Mouse (Mus musculus): ENCODE data around the gene Ypel5. TPM values are rescaled to one million over a fixed set of nuclear protein-coding genes. Genes with fewer than 3 reads are reported as not detected.

The Ypel5 gene
- 92.9 and 103 TPM in 2 replicates for polyA plus RNA-seq (2015; fragmentation: Nextera tagmentation; extraction: Ambion mirVana)

DNA sequence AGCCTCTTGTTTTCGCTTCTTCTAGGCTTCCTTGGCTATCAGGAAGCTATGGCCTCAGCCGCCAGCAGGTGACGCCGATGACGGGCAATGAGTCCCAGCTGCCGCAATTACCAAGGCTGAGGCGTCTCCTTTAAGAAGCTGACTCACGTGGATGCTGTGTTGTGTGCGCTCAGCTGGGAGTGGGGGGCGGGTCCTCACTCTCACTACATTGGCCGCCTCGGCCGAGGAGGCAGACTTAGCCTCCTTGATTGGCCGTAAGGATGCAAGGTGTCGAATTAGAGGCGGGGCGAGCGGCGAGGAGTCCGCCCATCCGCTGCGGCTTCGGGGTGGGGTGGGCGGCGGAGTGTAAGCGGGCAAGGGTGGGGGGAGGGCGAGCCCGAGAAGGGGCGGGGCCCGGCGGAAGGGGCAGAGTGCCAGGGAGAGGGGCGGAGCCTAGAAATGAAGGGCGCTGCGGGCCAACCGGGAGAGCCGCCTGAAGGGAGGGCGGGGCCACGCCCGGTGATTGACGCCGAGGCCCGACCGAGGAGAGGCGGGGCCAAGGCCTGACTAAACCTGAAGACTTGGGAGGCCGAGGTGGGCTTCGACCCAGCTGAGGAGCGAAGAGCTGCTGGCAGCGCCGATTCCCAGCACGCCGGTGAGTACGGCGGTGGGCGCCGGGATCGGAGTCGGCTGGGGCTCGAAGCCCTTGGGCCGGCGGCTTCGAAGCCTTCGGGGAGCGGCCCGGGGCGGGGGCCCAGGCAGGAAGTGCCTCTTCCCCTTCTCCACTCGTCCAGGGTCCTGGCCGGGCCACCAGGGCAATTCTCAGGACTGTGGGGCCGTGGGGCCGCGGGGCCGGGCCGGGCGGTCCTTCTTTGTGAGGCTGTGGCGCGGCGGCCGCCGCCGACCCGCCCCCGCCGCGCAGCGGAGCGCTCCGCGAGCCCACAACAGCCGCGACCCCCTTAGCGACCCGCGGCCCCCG, at the start of gene Ypel5:
TSS of gene Ypel5 (plus strand) at position 296 of the 958 bp plus-strand sequence.
- Histone ChIP-seq H3K4me2 (peak within 1 kb of the TSS; percentile 65), H3K9ac (replicated peaks) (peak within 1 kb of the TSS; percentile 73), H3K36me3 (no peaks in the 10 kb centered on the region), H3K4me3 (replicated peaks) (peak within 1 kb of the TSS; percentile 59), H3K27ac (replicated peaks) (peak within 1 kb of the TSS; percentile 95), H3K4me1 (peaks cover 25% of the 10 kb centered on the region), H3K9me3 (replicated peaks) (no peaks in the 10 kb centered on the region), H3K27me3 (replicated peaks) (no peaks in the 10 kb centered on the region)
- ATAC-seq (ENCODE audit: low FRiP score): peak; percentile 97
- WGBS: under 1% methylated on average over 59 of the region's 93 CpGs

DNA sequence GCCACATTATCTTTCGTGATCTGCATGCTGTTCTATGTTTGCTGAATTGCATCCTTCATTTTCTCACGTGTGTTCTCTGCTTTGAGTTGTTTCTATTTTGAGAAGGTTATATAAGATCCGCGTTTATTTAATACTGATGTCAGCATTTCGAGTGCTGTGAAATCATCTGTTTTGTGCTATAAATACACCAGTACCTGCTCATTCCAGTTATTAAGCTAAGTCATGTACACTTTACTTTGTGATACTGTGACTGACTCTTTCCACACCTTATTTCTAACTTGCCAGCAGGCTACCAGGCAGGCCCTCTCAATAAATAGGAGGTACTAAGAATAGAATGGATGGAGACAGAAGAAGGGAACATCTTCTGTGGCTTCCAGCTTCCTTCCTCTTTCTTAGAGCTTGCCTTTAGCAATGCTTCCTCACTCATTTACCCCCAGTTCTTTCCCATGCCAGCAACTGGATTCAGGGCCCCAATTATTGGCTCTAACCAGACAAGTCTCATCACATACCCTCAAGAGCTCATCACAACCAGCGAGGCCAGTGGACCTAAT, 48.3 kb upstream of the Ypel5 start:
- H3K9ac ChIP-seq (replicated peaks): no peak overlapping the region
- ATAC-seq (ENCODE audit: low FRiP score): no peak
- H3K27ac ChIP-seq (replicated peaks): no peak overlapping the region
- no peak overlapping the region for H3K4me3 ChIP-seq (replicated peaks)
- H3K4me1 ChIP-seq: no peaks in the 10 kb centered on the region
- H3K9me3 ChIP-seq (replicated peaks): no peaks in the 10 kb centered on the region
- H3K4me2 ChIP-seq: no peak overlapping the region
- 75% methylated on average over 6 of the region's 6 CpGs for WGBS
- H3K36me3 ChIP-seq: no peaks in the 10 kb centered on the region
- H3K27me3 ChIP-seq (replicated peaks): no peaks in the 10 kb centered on the region; the same call in 1 of the 2 replicates

DNA sequence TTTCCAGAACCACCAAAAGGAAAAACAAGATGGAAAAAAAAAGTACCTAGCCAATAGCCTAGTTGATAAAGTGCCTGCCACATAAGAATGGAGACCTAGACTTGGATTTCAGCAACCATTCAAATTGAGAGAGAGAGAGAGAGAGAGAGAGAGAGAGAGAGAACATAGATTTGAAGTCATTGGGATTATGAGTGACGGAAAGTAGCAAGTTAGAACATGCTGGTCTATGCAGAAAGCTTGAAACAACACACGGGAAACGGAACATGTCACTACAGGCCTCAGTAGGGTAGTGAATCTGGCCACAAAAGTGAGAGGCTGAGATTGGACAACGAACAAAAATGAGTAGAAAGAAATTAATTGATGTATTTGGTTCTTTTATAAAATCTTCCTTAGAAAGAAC, 43.0 kb upstream of the Ypel5 start:
- no peaks in the 10 kb centered on the region for H3K4me1 ChIP-seq
- H3K4me2 ChIP-seq: no peak overlapping the region
- WGBS: 90% methylated on average over 4 of the region's 4 CpGs
- H3K9ac ChIP-seq (replicated peaks): no peak overlapping the region
- no peaks in the 10 kb centered on the region; the same call in 1 of the 2 replicates for H3K27me3 ChIP-seq (replicated peaks)
- no peak overlapping the region for H3K4me3 ChIP-seq (replicated peaks)
- no peak overlapping the region for H3K27ac ChIP-seq (replicated peaks)
- ATAC-seq (ENCODE audit: low FRiP score): no peak
- H3K9me3 ChIP-seq (replicated peaks): no peaks in the 10 kb centered on the region
- H3K36me3 ChIP-seq: no peaks in the 10 kb centered on the region

DNA sequence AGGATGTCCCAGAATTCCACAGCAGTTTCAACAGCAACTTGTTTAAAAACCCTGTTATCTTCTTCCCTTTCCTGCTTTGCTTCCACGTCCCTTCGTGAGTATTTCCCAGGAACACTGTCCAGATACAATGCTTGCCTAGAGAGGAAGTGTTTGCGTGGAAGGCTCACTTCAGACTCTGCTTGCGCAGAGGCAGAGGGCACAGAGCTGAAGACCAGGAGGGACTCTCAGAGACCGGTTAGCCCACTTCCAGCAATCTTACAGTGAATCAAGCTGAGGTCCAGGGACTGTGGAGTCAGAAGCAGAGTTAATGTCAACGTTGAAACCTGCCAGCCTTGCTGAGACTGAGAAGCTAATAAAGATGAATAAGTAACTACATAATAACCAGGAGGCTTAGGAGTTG, 41.6 kb upstream of the Ypel5 start:
- no peaks in the 10 kb centered on the region for H3K4me1 ChIP-seq
- H3K27ac ChIP-seq (replicated peaks): no peak overlapping the region
- no peak overlapping the region for H3K4me3 ChIP-seq (replicated peaks)
- no peaks in the 10 kb centered on the region for H3K36me3 ChIP-seq
- no peak overlapping the region for H3K4me2 ChIP-seq
- H3K27me3 ChIP-seq (replicated peaks): no peaks in the 10 kb centered on the region; the same call in 1 of the 2 replicates
- H3K9ac ChIP-seq (replicated peaks): no peak overlapping the region
- ATAC-seq (ENCODE audit: low FRiP score): no peak
- 73% methylated on average over 6 of the region's 6 CpGs for WGBS
- H3K9me3 ChIP-seq (replicated peaks): no peaks in the 10 kb centered on the region

DNA sequence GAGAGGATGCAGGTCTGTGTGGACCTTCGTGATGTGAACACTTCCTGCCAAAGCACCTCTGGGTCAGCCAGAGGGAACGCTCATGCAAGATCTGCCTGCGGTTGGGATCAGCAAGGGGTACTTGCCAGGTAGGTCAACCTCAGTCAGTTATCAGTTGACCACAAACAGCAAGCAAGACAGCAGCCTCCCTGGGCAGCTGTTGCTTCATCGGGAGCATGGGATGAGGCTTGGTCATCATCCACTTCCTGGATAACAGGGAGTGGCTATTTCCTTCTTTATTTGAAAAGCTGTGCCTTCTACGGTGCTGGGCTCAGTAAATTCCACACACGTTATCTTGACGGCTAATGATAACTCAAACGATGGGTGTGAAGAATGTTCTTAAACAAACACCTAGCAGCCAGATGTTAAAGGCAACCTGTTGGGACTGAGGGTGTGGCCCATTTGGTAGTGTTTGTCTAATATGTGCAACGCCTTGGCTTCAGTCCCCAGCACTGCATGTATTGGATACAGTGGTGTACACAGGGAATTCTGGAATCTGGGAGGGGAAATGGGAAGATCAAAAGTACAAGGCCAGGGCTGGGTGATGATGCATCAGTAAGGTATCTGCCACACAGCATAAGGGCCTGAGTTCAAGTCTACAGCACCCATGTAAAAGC, 40.7 kb upstream of the Ypel5 start:
- WGBS: 81% methylated on average over 9 of the region's 9 CpGs

DNA sequence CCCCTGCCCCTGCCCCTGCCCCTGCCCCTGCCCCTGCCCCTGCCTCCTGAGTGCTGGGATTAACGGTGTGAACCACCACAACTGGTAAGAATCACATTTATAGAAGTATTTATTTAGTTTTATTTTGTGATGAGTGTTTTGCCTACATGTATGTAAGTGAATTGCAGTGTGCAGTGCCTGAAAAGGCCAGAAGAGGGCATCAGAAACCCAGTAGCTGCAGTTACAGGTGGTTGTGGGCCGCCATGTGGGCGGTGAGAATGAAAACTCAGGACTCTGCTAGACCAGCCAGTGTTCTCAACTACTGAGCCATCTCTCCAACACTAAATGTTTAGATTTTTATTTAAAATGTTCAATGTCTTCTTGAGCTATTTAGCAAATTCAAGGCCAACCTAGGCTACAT, 39.7 kb upstream of the Ypel5 start:
- WGBS: 90% methylated on average over 3 of the region's 3 CpGs
- no peak overlapping the region for H3K4me3 ChIP-seq (replicated peaks)
- no peak overlapping the region for H3K27ac ChIP-seq (replicated peaks)
- no peak overlapping the region for H3K4me2 ChIP-seq
- H3K4me1 ChIP-seq: no peaks in the 10 kb centered on the region
- H3K9me3 ChIP-seq (replicated peaks): no peaks in the 10 kb centered on the region
- H3K27me3 ChIP-seq (replicated peaks): no peaks in the 10 kb centered on the region; the same call in 1 of the 2 replicates
- no peak overlapping the region for H3K9ac ChIP-seq (replicated peaks)
- no peaks in the 10 kb centered on the region for H3K36me3 ChIP-seq
- no peak for ATAC-seq (ENCODE audit: low FRiP score)

More for the DNA sequence above, 40.7 kb upstream of the Ypel5 start:
- no peaks in the 10 kb centered on the region for H3K9me3 ChIP-seq (replicated peaks)
- H3K9ac ChIP-seq (replicated peaks): no peak overlapping the region
- no peak overlapping the region for H3K4me3 ChIP-seq (replicated peaks)
- no peak overlapping the region for H3K4me2 ChIP-seq
- H3K27ac ChIP-seq (replicated peaks): no peak overlapping the region
- no peak for ATAC-seq (ENCODE audit: low FRiP score)
- H3K36me3 ChIP-seq: no peaks in the 10 kb centered on the region
- H3K4me1 ChIP-seq: no peaks in the 10 kb centered on the region
- no peaks in the 10 kb centered on the region; the same call in 1 of the 2 replicates for H3K27me3 ChIP-seq (replicated peaks)

DNA sequence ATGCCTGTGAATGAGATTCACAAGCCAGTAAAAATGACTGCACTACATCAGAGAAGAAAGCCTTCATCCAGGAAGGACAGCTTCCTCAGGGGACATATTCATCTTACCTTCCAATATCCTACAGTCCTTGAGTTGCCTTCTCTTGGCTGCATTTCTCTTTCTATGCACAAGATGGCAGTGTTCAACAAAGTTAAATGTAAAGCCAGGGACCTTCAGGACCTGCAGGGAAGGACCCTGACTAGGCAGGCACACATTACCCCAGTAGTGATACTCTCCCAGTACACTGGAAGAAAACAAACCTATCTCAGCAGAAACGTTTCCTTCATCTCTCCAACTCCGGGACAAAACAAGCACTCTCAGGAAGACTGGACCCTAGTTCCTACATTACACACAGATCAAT, 38.4 kb upstream of the Ypel5 start:
- 32% methylated on average over 2 of the region's 2 CpGs for WGBS
- Histone ChIP-seq H3K4me3 (replicated peaks) (no peak overlapping the region), H3K9ac (replicated peaks) (no peak overlapping the region), H3K27me3 (replicated peaks) (no peaks in the 10 kb centered on the region; the same call in 1 of the 2 replicates), H3K36me3 (no peaks in the 10 kb centered on the region), H3K4me1 (no peaks in the 10 kb centered on the region), H3K9me3 (replicated peaks) (no peaks in the 10 kb centered on the region), H3K27ac (replicated peaks) (no peak overlapping the region), H3K4me2 (no peak overlapping the region)
- ATAC-seq (ENCODE audit: low FRiP score): peak; percentile 59

DNA sequence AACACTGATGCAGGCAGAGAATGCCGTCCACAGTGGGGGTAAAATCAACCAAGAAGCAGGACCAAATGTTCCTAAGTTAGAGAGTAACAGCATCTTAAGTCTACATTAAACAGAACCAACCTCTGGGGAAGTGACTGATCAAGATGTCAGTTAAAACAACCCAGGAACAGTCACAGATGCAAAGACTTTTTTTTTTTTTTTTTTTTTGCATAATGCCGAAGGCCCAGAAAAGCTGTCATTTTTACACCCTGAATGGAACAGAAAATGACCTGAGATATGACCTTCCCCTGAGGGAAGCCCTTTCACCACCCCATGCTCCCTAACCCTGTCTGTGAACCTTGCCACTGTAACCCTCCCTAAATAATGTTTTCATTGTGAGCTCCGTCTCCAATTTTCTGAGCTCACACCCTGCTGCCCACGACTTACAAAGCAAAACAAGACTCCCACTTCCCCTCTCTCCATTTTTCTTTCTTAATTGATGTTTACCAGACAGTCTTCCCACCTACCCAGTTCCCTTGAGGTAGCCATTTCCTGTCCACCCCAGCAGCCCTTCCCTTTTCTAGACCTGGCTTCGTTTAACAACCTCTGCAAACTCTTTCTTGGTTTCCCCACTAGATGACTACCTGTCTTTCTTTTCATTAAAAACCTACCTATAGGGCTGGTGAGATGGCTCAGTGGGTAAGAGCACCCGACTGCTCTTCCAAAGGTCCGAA, 26.2 kb upstream of the Ypel5 start:
- ATAC-seq (ENCODE audit: low FRiP score): no peak
- no peaks in the 10 kb centered on the region for H3K27me3 ChIP-seq (replicated peaks)
- no peak overlapping the region for H3K4me3 ChIP-seq (replicated peaks)
- H3K9ac ChIP-seq (replicated peaks): no peak overlapping the region
- 69% methylated on average over 7 of the region's 7 CpGs for WGBS
- no peaks in the 10 kb centered on the region for H3K9me3 ChIP-seq (replicated peaks)
- no peak overlapping the region for H3K27ac ChIP-seq (replicated peaks)
- no peaks in the 10 kb centered on the region for H3K36me3 ChIP-seq
- peaks cover 8% of the 10 kb centered on the region; the same call in 1 of the 2 replicates for H3K4me1 ChIP-seq
- H3K4me2 ChIP-seq: no peak overlapping the region

DNA sequence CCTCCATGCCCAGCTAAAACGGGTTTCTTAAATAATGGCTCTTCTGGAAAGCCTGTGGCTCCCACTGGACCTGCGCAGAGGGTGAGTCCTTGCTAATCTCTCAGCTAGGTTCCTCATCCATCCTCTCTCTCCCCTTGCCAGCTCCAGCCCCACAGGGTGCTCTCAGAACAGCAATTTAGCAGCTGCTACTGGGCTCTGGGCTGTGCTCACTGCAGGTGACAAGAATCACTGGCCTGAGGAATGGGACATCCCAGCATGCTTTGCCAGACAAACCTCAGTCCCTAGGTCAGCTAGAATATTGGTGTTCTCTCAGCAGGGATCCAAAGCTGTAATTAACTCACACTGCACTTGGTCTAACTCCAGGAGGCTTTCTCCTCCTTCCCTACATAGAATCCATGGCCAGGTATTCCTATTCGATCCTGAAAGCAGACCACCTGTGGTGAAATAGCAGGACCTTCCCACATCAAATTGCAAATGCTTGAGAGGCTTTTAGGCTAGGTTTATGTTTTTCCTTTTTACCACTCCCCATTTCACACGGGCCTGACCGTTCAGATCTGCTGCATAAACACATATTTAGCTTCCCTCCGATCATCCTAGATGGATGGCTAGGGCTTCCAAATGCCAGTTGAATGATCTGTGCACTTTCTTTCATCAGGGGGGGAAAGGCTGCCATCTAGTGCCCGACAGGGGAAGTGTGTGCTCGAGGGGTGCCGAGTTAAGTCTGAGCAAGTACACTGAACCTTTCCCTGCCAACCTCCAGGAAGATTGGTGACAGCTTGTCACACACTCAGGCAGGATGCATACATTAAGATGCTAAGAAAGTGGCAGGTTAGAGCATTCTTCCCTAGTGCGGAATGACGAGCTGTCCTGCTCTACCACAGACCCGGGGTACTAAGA, 22.6 kb upstream of the Ypel5 start:
- Histone ChIP-seq H3K9ac (replicated peaks) (no peak overlapping the region), H3K4me3 (replicated peaks) (no peak overlapping the region), H3K27ac (replicated peaks) (no peak overlapping the region), H3K4me2 (peak overlapping the region; percentile 11; the same call in 1 of the 2 replicates), H3K9me3 (replicated peaks) (no peaks in the 10 kb centered on the region), H3K36me3 (no peaks in the 10 kb centered on the region), H3K4me1 (peaks cover 8% of the 10 kb centered on the region; the same call in 1 of the 2 replicates), H3K27me3 (replicated peaks) (no peaks in the 10 kb centered on the region)
- 13% methylated on average over 12 of the region's 12 CpGs for WGBS
- peak; percentile 59; the same call in 1 of the 2 replicates for ATAC-seq (ENCODE audit: low FRiP score)

DNA sequence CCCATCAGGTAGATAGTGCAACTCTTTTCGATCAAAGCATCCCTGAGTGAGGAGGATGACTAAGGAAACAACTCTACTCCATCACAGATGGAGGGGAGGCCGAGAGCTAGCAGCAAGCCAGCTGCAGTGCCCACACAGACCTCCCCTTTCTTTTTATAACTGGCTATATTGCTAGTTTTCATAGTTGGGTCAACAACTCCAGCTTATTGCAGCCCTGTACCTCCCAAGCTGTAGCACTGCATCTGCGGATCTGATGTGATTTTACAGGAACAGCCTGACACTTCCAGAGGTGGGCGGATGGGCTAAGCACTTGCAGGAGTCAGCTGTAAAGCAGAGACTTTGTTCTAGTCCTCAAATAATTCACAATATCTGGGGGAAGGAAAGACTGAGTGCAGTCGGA, 18.7 kb upstream of the Ypel5 start:
- H3K36me3 ChIP-seq: no peaks in the 10 kb centered on the region
- no peaks in the 10 kb centered on the region for H3K9me3 ChIP-seq (replicated peaks)
- ATAC-seq (ENCODE audit: low FRiP score): no peak
- WGBS: 87% methylated on average over 5 of the region's 5 CpGs
- no peaks in the 10 kb centered on the region for H3K27me3 ChIP-seq (replicated peaks)
- peaks cover 8% of the 10 kb centered on the region; the same call in 1 of the 2 replicates for H3K4me1 ChIP-seq
- no peak overlapping the region for H3K9ac ChIP-seq (replicated peaks)
- H3K27ac ChIP-seq (replicated peaks): no peak overlapping the region
- no peak overlapping the region for H3K4me3 ChIP-seq (replicated peaks)
- H3K4me2 ChIP-seq: no peak overlapping the region

Data from neural tube, embryonic 15.5 days (tissue).